Mouse (Mus musculus) retina, adult 2 months (tissue): ENCODE results near the gene H2-Ob.
"Not testable (repeated sequence)": the region's sequence is repeated elsewhere in the genome, so short reads cannot be mapped to it uniquely, and the experiment has no call there.

Experiments
- DNase-seq: peaks from one replicate; pipeline ENCODE4 v3.0.0-alpha.2; 2012; ENCODE audit warnings: low read depth, low spot score

The H2-Ob gene

GRCm38 (mm10) chr17:34207866-34208265 is 30.8 kb upstream of the H2-Ob start:
- DNase-seq: no peak

- DNase-seq: no peak
Observed at GRCm38 (mm10) chr17:34208421-34208820, 30.3 kb upstream of the H2-Ob start.

DNA sequence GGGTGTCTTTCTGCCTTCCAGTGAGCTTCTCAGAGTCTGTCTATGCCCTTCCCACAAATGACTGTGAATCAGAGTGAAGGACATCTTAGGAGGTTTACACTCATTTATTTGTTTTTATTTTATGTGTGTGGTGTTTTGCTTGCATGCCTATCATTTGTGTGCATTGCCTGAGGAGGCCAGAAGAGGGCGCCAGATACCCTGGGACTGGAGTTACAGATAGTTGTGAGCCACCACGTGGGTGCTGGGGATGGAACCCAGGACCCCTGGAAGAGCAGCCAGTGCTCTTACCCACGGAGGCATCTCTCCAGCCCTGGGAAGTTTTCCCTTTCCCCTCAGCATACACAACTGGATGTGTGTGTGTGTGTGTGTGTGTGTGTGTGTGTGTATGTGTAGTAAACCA is 29.0 kb upstream of the H2-Ob start:
- no peak for DNase-seq

DNA sequence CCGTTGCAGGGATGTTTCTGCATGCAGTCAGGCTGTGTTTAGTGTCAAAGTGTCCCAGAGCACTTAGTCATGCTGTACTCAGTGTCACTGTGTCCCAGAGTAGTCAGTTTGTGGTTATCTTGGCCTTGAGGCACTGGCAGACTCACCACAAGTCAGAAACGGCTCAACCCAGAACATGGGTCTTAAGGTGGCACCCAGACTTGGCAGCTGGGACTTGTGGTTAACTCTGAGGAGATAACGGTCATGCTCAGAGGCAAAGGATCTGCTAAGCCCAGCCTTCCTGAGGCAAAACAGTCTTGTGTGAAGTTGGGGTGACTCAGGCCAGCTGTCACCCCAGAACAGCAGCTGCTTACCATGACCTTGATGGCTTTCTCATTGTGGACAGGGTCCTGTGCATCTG is 28.1 kb upstream of the H2-Ob start:
- DNase-seq: no peak

GRCm38 (mm10) chr17:34211746-34212365 is 26.8 kb upstream of the H2-Ob start:
- DNase-seq: no peak

DNA sequence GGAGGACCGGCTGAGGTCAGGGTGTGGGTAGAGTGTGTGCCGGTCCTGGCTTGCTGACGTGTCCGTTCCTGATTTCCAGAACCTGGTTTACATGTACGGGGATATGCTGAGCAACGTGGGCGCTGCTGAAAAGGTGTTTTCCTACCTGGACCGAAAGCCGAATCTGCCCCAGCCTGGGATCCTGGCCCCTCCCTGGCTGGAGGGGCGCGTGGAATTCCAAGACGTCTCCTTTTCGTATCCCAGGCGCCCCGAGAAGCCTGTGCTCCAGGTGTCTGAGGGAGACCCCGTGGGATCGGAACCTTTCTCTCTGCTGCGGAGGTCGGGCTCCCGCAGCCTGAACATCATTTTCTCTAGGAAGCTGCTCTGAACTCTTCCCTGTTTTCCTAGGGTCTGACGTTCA is 24.8 kb upstream of the H2-Ob start:
- DNase-seq: no peak

- DNase-seq: no peak
Observed at GRCm38 (mm10) chr17:34215176-34215575, 23.5 kb upstream of the H2-Ob start.

- no peak for DNase-seq
Observed at GRCm38 (mm10) chr17:34217216-34217928, 21.3 kb upstream of the H2-Ob start.

GRCm38 (mm10) chr17:34217986-34218385 is 20.7 kb upstream of the H2-Ob start:
- no peak for DNase-seq

DNA sequence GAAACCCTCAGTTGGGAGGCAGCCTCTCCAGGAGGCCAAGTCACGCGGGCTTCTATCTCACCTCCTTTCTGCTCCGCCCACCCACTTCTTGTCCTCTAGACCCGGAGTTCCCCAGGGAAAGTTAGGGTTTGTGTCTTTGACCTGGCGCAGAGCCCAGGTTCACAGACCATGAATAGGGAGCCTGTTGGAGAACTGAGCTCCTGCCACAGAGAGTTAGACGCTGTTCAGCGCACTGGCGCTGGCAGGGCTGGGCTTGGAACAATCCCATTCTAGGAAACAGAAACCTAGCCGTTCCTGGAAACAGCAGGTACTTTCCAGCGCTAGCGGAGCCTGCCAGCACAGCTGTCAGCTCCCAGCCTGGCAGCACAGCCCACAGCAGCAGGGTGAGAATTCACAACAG is 20.0 kb upstream of the H2-Ob start:
- no peak for DNase-seq

GRCm38 (mm10) chr17:34219096-34219495 is 19.6 kb upstream of the H2-Ob start:
- not testable (repeated sequence) for DNase-seq

DNA sequence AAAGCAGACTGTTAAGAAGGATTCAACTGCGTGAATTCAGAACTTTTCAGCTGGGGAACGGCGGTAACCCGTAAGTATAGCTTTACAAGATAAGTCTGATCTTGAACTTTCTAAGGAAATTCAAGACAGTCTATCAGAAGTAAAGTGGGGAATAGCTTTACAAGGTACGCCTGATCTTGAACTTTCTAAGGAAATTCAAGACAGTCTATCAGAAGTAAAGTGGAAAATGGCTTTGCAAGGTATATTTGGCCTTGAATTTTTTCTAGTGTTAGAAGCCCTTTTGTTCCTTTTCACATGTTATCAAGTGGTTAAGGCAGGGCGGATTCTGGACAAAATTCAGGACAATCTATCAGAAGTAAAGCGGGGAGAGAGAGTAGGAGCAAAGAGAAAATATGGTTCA is 18.9 kb upstream of the H2-Ob start:
- not testable (repeated sequence) for DNase-seq

DNA sequence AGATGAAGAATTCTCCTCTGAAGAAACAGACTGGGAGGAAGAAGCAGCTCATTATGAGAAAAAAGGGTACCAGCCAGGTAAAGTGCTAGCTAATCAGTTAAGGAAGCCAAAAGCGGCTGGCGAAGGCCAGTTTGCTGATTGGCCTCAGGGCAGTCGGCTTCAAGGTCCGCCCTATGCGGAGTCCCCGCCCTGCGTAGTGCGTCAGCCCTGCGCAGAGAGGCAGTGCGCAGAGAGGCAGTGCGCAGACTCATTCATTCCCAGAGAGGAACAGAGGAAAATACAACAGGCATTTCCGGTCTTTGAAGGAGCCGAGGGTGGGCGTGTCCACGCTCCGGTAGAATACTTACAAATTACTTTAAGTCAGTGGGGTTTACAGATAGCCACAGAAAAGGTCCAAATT is 18.3 kb upstream of the H2-Ob start:
- DNase-seq: not testable (repeated sequence)

- no peak for DNase-seq
Observed at GRCm38 (mm10) chr17:34224816-34225215, 13.9 kb upstream of the H2-Ob start.

GRCm38 (mm10) chr17:34225426-34225825 is 13.3 kb upstream of the H2-Ob start:
- DNase-seq: no peak

DNA sequence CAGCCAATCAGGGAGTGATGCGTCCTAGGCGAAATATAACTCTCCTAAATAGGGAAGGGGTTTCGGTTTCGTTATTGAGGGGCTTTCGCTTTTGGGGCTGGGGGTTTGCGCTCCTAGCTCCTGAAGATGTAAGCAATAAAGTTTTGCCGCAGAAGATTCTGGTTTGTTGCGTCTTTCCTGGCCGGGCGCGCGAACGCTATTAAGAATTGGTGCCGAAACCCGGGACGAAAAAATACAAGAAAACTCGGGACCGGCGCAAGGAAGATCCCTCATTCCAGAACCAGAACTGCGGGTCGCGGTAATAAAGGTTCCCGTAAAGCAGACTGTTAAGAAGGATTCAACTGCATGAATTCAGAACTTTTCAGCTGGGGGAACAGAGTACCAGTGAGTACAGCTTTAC is 12.8 kb upstream of the H2-Ob start:
- DNase-seq: not testable (repeated sequence)

- not testable (repeated sequence) for DNase-seq
Observed at GRCm38 (mm10) chr17:34230971-34231370, 7.7 kb upstream of the H2-Ob start.

DNA sequence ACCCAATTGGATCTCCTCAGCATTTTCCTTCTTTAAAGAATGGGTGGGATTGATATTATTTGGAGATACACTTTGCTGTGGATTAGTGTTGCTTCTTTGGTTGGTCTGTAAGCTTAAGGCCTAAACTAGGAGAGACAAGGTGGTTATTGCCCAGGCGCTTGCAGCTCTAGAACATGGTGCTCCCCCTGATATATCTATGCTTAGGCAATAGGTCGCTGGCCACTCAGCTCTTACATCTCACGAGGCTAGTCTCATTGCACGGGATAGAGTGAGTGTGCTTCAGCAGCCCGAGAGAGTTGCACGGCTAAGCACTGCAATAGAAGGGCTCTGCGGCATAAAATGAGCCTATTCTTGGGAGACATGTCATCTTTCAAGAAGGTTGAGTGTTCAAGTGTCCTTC is 6.7 kb upstream of the H2-Ob start:
- not testable (repeated sequence) for DNase-seq

DNA sequence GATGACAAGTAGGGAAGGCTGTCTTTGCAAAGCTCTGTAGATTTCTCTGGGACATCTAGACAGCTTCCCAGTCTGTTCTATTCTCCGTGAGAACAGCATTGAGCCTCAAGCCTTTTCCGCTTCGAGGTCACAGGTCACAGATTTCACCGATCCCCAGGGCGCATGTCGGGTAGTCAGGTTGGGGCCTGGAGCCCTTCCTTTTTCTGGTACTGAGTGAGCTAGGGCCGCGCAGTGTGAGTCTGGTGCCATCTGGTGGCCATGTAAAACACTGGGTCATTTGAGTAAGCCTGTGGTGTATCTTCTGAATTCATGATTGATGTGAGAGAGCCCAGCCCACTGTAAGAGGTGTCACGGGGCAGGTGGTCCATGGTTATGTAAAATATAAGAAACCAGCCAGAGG is 3.8 kb upstream of the H2-Ob start:
- peak; percentile 33 for DNase-seq

DNA sequence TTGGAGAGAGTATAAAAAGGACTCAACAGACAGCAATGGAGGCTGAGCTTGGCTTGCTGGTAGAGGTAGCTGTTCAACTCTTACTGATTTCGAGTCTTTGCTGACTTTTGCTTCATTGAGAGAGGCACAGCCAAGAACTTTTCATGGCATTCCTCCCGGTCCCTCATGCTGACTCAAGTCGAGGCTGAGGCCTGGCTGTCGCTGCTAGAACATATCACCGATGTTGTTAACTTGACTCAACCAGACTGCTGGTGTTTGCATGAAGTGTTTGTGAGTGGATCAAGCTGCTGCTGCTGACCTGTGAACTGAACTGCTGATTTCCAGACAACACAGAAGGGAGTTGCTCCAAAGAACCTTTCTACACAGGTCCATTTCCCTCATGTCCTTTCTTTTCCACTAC is 2.0 kb upstream of the H2-Ob start:
- DNase-seq: no peak

- no peak for DNase-seq
Observed at GRCm38 (mm10) chr17:34237741-34238140, 962 bp upstream of the H2-Ob start.

GRCm38 (mm10) chr17:34239601-34240041 is 918 bp downstream of the H2-Ob start:
- DNase-seq: no peak

DNA sequence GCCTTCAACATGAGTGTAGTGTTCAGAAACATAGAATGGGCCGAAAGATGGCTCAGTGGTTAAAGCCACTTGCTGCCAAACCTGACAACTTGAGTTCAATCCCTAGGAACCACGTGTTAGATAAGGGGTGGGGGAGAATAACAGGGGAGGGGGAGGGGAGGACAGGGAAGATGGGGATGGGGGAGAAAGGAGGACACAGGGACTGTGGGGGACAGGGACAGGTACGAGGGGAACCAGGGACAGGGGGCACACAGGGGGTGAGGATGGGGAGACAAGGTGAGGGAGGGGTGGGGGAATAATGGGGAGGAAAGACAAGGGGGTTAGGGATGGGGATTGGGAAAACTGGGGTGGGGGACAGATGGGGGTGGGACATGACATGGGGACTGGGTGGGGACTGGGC is 1.7 kb downstream of the H2-Ob start:
- no peak for DNase-seq
